Mouse (Mus musculus): ENCODE results near the gene Adgrd1.

DNA sequence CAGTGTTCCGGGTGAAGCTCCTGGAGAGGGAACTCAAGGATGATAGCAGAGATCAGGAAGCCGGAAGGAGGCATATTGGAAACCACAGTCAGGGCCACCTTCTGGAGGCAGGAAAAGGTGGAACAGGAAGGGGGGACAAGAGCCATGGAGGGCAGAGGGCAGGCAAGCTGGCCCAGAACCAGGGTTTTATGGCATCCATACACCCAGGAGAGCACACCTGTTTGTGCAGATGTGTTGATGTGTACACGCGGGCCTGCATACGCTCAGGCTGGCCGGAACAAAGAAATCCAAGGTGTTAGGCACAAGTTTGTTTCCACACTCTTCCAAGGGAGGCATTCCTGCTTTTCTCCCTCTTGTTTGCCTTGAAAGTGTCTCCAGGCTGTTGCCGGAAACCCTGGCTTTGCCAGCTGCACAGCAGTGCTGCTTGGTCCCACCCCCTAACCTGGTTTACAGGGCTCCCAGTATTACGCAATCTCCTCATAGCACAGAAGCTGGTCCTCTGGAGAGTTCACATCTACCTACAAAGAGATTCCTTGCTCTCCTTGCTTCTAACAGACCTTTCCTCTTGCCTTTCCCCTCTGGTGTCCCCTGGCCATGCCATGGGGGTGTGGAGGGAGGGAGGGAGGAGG, 48.9 kb downstream of the Adgrd1 start:
- no peak for TF ChIP-seq POLR2A (IDR thresholded peaks at IDR 0.05; ENCODE audit: insufficient read length, low read depth)
- TF ChIP-seq USF1 (IDR thresholded peaks at IDR 0.05; ENCODE audit: low read depth) = no peak
- no peak for TF ChIP-seq MYOG (IDR thresholded peaks at IDR 0.05; ENCODE audit: control insufficient read depth in 1 of 3, insufficient read depth in 1 of 3, insufficient read length in 2 of 3, low read depth in 2 of 3)
- TF ChIP-seq E2F4 (IDR thresholded peaks at IDR 0.05; ENCODE audit: insufficient read depth) = no peak
- TF ChIP-seq POLR2AphosphoS2 (IDR thresholded peaks at IDR 0.05; ENCODE audit: insufficient read length, low read depth) = no peak
- TF ChIP-seq CEBPB (IDR thresholded peaks at IDR 0.05; ENCODE audit: insufficient read depth, poor library complexity, severe bottlenecking) = 0 out of 2 replicates have a peak, but pooled peaks have one; percentile 17
- no peak for TF ChIP-seq MAX (IDR thresholded peaks at IDR 0.05; ENCODE audit: low read depth)
- TF ChIP-seq TCF3 (IDR thresholded peaks at IDR 0.05; ENCODE audit: insufficient read length, low read depth) = no peak
- TF ChIP-seq TCF12 (IDR thresholded peaks at IDR 0.05; ENCODE audit: insufficient read depth, poor library complexity, severe bottlenecking) = no peak
- no peak for TF ChIP-seq MYOD1 (IDR thresholded peaks at IDR 0.05; ENCODE audit: control insufficient read depth in 1 of 3, insufficient read length in 2 of 3, low read depth in 2 of 3)
